Mouse (Mus musculus) adrenal gland, adult 18-20 months (tissue): ENCODE results near the gene Olfr1369-ps1. TPM values are rescaled to one million over a fixed set of nuclear protein-coding genes. Genes with fewer than 3 reads are reported as not detected.

Experiments
- DNase-seq, 2 experiments: peaks; one replicate each; pipeline ENCODE4 v3.0.0; 2021 to 2022; ENCODE audit warnings: low spot score in 2 of 2
- total RNA-seq, 2 experiments: library from RNA; stranded (reverse); gene quantifications; 1 replicate in 1 of 2; 2 replicates in 1 of 2; pipeline ENCODE4 v1.2.3; 2021

Olfr1369-ps1 gene
- total RNA-seq, 2 experiments from 2014 or later, result not detected

DNA sequence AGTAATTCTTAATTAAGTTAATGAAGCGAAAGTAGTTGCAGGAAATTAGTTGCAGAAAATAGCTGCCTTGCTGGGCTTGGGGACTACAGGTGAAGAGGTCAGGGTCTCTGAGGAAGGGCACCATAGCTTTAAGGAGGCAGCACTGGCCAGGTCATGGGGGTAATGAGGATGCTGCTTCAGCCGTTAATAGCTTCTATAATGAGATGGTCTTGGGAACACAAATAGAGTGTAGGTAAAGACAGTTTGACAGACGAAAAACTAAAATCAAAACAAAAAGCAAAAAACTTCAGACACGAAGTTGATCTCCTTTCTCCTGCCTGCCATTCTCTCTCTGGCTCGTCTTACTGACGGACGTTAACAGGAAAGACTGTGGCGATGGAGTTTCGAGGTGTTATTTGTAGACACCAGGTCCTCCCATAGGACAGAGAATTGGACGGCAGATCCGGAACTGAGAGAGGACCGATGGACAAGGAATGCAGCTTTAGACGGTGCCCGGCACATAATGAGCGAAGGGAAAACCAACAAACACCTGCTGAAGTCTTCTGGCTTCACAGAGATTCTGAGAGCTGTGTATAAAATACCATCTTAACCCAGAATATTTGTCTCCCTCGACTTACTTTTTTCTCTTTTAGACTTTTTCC is 57.2 kb downstream of the Olfr1369-ps1 start:
- peak in 1 of 2 experiments; percentile 29 for DNase-seq

Other genes starting within 250 kb of the Olfr1369-ps1 start
- gene Olfr1370, start 36.5 kb upstream of the Olfr1369-ps1 start, total RNA-seq, result not detected
- gene Olfr263, start 18.2 kb downstream of the Olfr1369-ps1 start, total RNA-seq, result not detected
- gene Olfr1368, start 34.4 kb downstream of the Olfr1369-ps1 start, total RNA-seq, result not detected
- gene Trim27, start 68.0 kb downstream of the Olfr1369-ps1 start, total RNA-seq, result 10 to 100 TPM; 45.3 to 49.9 TPM
- not detected for gene Gpx5, start 181.2 kb downstream of the Olfr1369-ps1 start, total RNA-seq
- not detected for gene Gpx6, start 200.6 kb downstream of the Olfr1369-ps1 start, total RNA-seq
- not detected for gene Olfr1367, start 235.4 kb downstream of the Olfr1369-ps1 start, total RNA-seq